Mouse (Mus musculus) embryonic facial prominence, embryonic 14.5 days (tissue): ENCODE measurements around the gene Mum1l1. TPM values are rescaled to one million over a fixed set of nuclear protein-coding genes. Genes with fewer than 3 reads are reported as not detected.
A peak's percentile ranks its signal among the peaks of the same experiment; 100 is the strongest.
"Not testable (repeated sequence)": the region's sequence is repeated elsewhere in the genome, so short reads cannot be mapped to it uniquely, and the experiment has no call there.

Source experiments
- ATAC-seq: fragments of 200-750 bp; cut with Nextera tagmentation; 2 replicates; pipeline ENCODE4 v1.8.0; 2017; ENCODE audit warnings: low read depth, moderate number of reproducible peaks, moderate TSS enrichment
- DNase-seq: peaks from one replicate; pipeline ENCODE4 v3.0.0-alpha.2; 2015; ENCODE audit warnings: low spot score
- H3K27ac ChIP-seq: fragments of 300-500 bp; sonication (generic); replicated peaks from 2 replicates; pipeline ENCODE4 v1.5.1; 2014; ENCODE audit warnings: low read depth, mild to moderate bottlenecking, low read length, moderate library complexity
- H3K27me3 ChIP-seq: fragments of 300-500 bp; sonication (generic); replicated peaks from 2 replicates; pipeline ENCODE4 v1.6.1; 2014; ENCODE audit warnings: low read length; ENCODE audit not compliant: control insufficient read depth, insufficient read depth
- H3K36me3 ChIP-seq: fragments of 300-500 bp; sonication (generic); 2 replicates; pipeline ENCODE4 v1.6.1; 2014; ENCODE audit warnings: low read length, mixed read lengths; ENCODE audit not compliant: control insufficient read depth, insufficient read depth
- H3K4me1 ChIP-seq: fragments of 300-500 bp; sonication (generic); 2 replicates; pipeline ENCODE4 v1.6.1; 2014; ENCODE audit warnings: antibody characterized with exemption, low read length; ENCODE audit not compliant: control insufficient read depth, insufficient read depth
- H3K4me2 ChIP-seq: fragments of 300-500 bp; sonication (generic); 2 replicates; pipeline ENCODE4 v1.6.1; 2014; ENCODE audit warnings: low read depth, mild to moderate bottlenecking, low read length, moderate library complexity, mixed read lengths
- H3K4me3 ChIP-seq: fragments of 300-500 bp; sonication (generic); 2 replicates; pipeline ENCODE4 v1.5.1; 2014; ENCODE audit warnings: low read depth, mild to moderate bottlenecking, low read length
- H3K9ac ChIP-seq: fragments of 300-500 bp; sonication (generic); 2 replicates; pipeline ENCODE4 v1.6.1; 2014; ENCODE audit warnings: low read depth, mild to moderate bottlenecking, low read length, moderate library complexity, mixed read lengths
- H3K9me3 ChIP-seq: fragments of 300-500 bp; sonication (generic); 2 replicates; pipeline ENCODE4 v1.6.1; 2016; ENCODE audit warnings: low read length; ENCODE audit not compliant: control insufficient read depth
- WGBS: fragments of 180-500 bp; shearing (Covaris S2); extraction: QIAGEN DNeasy Blood & Tissue Kit; methylation state at CpG from one replicate; pipeline ENCODE4 v1.1.7; 2014; 5-methylcytosine and 5-hydroxymethylcytosine counted together
- polyA plus RNA-seq: library from polyadenylated mRNA; unstranded; fragments of >200 nt; fragmentation: Nextera tagmentation; extraction: Ambion mirVana; gene quantifications from 2 replicates; pipeline ENCODE4 v1.2.1, GENCODE M21; 2014

Mum1l1 gene
- 35.3 and 42.6 TPM in 2 replicates for polyA plus RNA-seq

- H3K27ac ChIP-seq = 0 out of 2 replicates have a peak within 1 kb of the TSS, but pooled peaks have one; percentile 21
Measured at GRCm38 (mm10) chrX:139209829-139210225, at the start of gene Mum1l1. TSS of gene Mum1l1 (plus strand) at chrX:139210042.

GRCm38 (mm10) chrX:139178928-139179327 is 30.9 kb upstream of the Mum1l1 start, which contains the start of gene 4933428M09Rik:
TSS of gene 4933428M09Rik (plus strand) at chrX:139179228.
- H3K4me1 ChIP-seq = no peaks in the 10 kb centered on the region
- H3K9ac ChIP-seq = no peak within 1 kb of the TSS
- 89% methylated on average over 8 of the region's 8 CpGs for WGBS
- H3K4me3 ChIP-seq = no peak within 1 kb of the TSS
- ATAC-seq (no peak), DNase-seq (no peak)
- no peak within 1 kb of the TSS for H3K4me2 ChIP-seq
- no peaks in the 10 kb centered on the region for H3K36me3 ChIP-seq
- no peaks in the 10 kb centered on the region for H3K9me3 ChIP-seq
- H3K27me3 ChIP-seq = no peaks in the 10 kb centered on the region
- no peak within 1 kb of the TSS for H3K27ac ChIP-seq

More at GRCm38 (mm10) chrX:139209829-139210225, at the start of gene Mum1l1:
- no peaks in the 10 kb centered on the region for H3K36me3 ChIP-seq
- no peaks in the 10 kb centered on the region for H3K9me3 ChIP-seq
- peak; percentile 96 for ATAC-seq
- H3K4me3 ChIP-seq = peak within 1 kb of the TSS; percentile 50
- peak within 1 kb of the TSS; percentile 63 for H3K9ac ChIP-seq
- peak within 1 kb of the TSS; percentile 54 for H3K4me2 ChIP-seq
- peak; percentile 83 for DNase-seq
- H3K27me3 ChIP-seq = 0 out of 2 replicates have a peak, but pooled peaks cover 3% of the 10 kb centered on the region
- no peaks in the 10 kb centered on the region for H3K4me1 ChIP-seq
- 24% methylated on average over 29 of the region's 31 CpGs for WGBS

GRCm38 (mm10) chrX:139191506-139191905 is 18.3 kb upstream of the Mum1l1 start:
- H3K4me1 ChIP-seq, ATAC-seq, H3K4me2 ChIP-seq, H3K36me3 ChIP-seq, H3K9ac ChIP-seq, H3K27me3 ChIP-seq, H3K9me3 ChIP-seq, DNase-seq, H3K4me3 ChIP-seq, H3K27ac ChIP-seq: not testable (repeated sequence)
- WGBS = 79% methylated on average over 3 of the region's 3 CpGs

- no peaks in the 10 kb centered on the region for H3K4me1 ChIP-seq
- no peak overlapping the region for H3K4me3 ChIP-seq
- no peak overlapping the region for H3K9ac ChIP-seq
- H3K36me3 ChIP-seq = no peaks in the 10 kb centered on the region
- no peaks in the 10 kb centered on the region for H3K9me3 ChIP-seq
- DNase-seq (no peak), ATAC-seq (no peak)
- no peaks in the 10 kb centered on the region for H3K27me3 ChIP-seq
- 18% methylated on average over 1 of the region's 1 CpGs for WGBS
- H3K4me2 ChIP-seq = no peak overlapping the region
- H3K27ac ChIP-seq = no peak overlapping the region
Measured at GRCm38 (mm10) chrX:139194572-139195279, 15.1 kb upstream of the Mum1l1 start.

GRCm38 (mm10) chrX:139209191-139209828 is 532 bp upstream of the Mum1l1 start:
- not testable (repeated sequence) for H3K27ac ChIP-seq, H3K4me1 ChIP-seq, H3K36me3 ChIP-seq, H3K27me3 ChIP-seq, ATAC-seq, DNase-seq, H3K9me3 ChIP-seq, H3K9ac ChIP-seq
- peak overlapping the region; percentile 54; the same call in 1 of the 2 replicates for H3K4me2 ChIP-seq
- 74% methylated on average over 4 of the region's 4 CpGs for WGBS
- peak overlapping the region; percentile 50; the same call in 1 of the 2 replicates for H3K4me3 ChIP-seq

GRCm38 (mm10) chrX:139214765-139215164 is 4.9 kb downstream of the Mum1l1 start:
- no peaks in the 10 kb centered on the region for H3K9me3 ChIP-seq
- no peaks in the 10 kb centered on the region for H3K4me1 ChIP-seq
- DNase-seq (no peak), ATAC-seq (no peak)
- WGBS = 74% methylated on average over 4 of the region's 4 CpGs
- H3K27ac ChIP-seq = no peak overlapping the region
- H3K4me2 ChIP-seq = no peak overlapping the region
- no peak overlapping the region for H3K9ac ChIP-seq
- no peaks in the 10 kb centered on the region for H3K36me3 ChIP-seq
- H3K4me3 ChIP-seq = no peak overlapping the region
- H3K27me3 ChIP-seq = peaks cover 3% of the 10 kb centered on the region; the same call in 1 of the 2 replicates

- Histone ChIP-seq H3K4me2 (peak overlapping the region; percentile 53), H3K27ac (no peak overlapping the region), H3K4me3 (peak overlapping the region; percentile 44), H3K36me3 (no peaks in the 10 kb centered on the region), H3K9ac (no peak overlapping the region), H3K27me3 (peaks cover 3% of the 10 kb centered on the region; the same call in 1 of the 2 replicates), H3K9me3 (no peaks in the 10 kb centered on the region), H3K4me1 (no peaks in the 10 kb centered on the region)
- WGBS = 63% methylated on average over 5 of the region's 5 CpGs
- no peak for ATAC-seq
- no peak for DNase-seq
Measured at GRCm38 (mm10) chrX:139216409-139216808, 6.6 kb downstream of the Mum1l1 start.

- Histone ChIP-seq H3K9me3 (no peaks in the 10 kb centered on the region), H3K4me3 (peak overlapping the region; percentile 44), H3K36me3 (no peaks in the 10 kb centered on the region), H3K9ac (peak overlapping the region; percentile 49; the same call in 1 of the 2 replicates), H3K4me1 (no peaks in the 10 kb centered on the region), H3K27ac (no peak overlapping the region), H3K27me3 (peaks cover 3% of the 10 kb centered on the region; the same call in 1 of the 2 replicates), H3K4me2 (peak overlapping the region; percentile 53)
- DNase-seq = peak; percentile 93
- peak; percentile 96 for ATAC-seq
- WGBS = 15% methylated on average over 22 of the region's 22 CpGs
Measured at GRCm38 (mm10) chrX:139216991-139217593, 7.2 kb downstream of the Mum1l1 start.
